Mouse (Mus musculus) lung, postnatal 0 days (tissue): Measurements from ENCODE around the gene Trappc4.

ENCODE experiments used
- CTCF ChIP-seq: IDR thresholded peaks from 2 replicates; pipeline ENCODE4 v1.5.1; 2016; ENCODE audit warnings: antibody characterized with exemption, mild to moderate bottlenecking
- EP300 ChIP-seq: IDR thresholded peaks from 2 replicates; pipeline ENCODE4 v1.6.1; 2016; ENCODE audit warnings: antibody characterized with exemption, mild to moderate bottlenecking, control low read depth

DNA sequence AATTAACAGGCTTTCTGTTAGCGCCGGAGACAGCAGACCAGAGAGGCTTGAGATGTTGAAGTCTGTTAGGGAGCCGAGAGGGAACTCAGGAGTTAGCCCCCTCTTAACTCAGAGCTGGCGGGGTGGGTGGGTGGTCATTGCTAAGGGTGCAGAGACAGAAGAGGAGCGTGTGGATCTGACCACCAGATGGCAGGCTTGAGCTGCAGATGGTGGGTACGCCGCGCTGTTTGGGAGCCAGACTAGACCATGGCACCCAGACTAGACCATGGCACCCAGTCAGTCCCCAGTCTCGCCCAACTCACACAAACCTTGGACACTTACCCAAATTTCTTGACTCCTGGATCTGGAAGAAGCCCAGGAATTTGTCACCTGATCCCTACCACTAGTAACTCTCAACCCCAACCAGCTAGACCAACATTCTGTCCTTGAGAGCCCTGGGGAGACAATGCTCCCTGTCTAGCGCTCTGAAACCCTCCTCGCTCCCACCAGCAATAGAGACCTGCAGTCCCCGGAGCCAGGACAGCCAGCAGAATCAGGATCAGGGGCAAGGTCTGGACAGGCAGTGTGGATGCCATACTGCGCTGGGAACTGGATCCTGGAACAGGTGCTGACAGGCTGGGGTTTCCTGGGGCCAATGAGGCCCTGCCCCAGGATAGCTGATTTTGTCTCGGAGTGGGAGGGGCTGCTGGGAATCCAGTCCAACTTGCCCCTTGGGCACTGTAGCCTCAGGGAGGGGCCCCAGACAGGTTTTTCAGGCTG is 46.9 kb upstream of the Trappc4 start:
- TF ChIP-seq EP300 (no peak), CTCF (peak; percentile 97)
